Mouse (Mus musculus) lung, postnatal 0 days (tissue): ENCODE results near the gene Lig4.

Experiments
- CTCF ChIP-seq: IDR thresholded peaks from 2 replicates; pipeline ENCODE4 v1.5.1; 2016; ENCODE audit warnings: antibody characterized with exemption, mild to moderate bottlenecking
- EP300 ChIP-seq: IDR thresholded peaks from 2 replicates; pipeline ENCODE4 v1.6.1; 2016; ENCODE audit warnings: antibody characterized with exemption, mild to moderate bottlenecking, control low read depth

GRCm38 (mm10) chr8:10006156-10006985 lies 28.9 kb upstream of the Lig4 start, which contains the start of gene Tnfsf13b:
- TF ChIP-seq CTCF: no peak
- TF ChIP-seq EP300: no peak
